Mouse (Mus musculus) gastrocnemius, postnatal 14 days (tissue): ENCODE results near the gene Parn. TPM values are rescaled to one million over a fixed set of nuclear protein-coding genes. Genes with fewer than 3 reads are reported as not detected.
"Not testable (repeated sequence)": the region's sequence is repeated elsewhere in the genome, so short reads cannot be mapped to it uniquely, and the experiment has no call there.

Source experiments
- DNase-seq: peaks from one replicate; pipeline ENCODE4 v3.0.0; 2021; ENCODE audit warnings: mixed read lengths
- intact Hi-C: fragments of 180-260 bp; cut with DNase I; formaldehyde crosslinking; loops from one replicate; pipeline ENCODE4 v1.15.1; 2025; ENCODE audit warnings: low total_unique reads
- long read RNA-seq, 2 experiments: library from polyadenylated mRNA; stranded (forward); transcript quantifications; one replicate each; pipeline ENCODE4 v2.0.0; 2021
- total RNA-seq, 2 experiments: library from RNA; stranded (reverse); gene quantifications; 2 replicates each; pipeline ENCODE4 v1.2.3; 2021

Parn gene
- total RNA-seq = 10 to 100 TPM in 1 of 2 experiments, 1 to 10 TPM in 1; 9.0 to 11.8 TPM
- long read RNA-seq, experiment 1, transcript Parn-201 (24 exons, 2,906 nt) = major isoform, 18 of 19 reads
- long read RNA-seq, experiment 1, partial matches to known transcripts = 0 of 19 reads
- long read RNA-seq, experiment 1, other reads (novel, unspliced or antisense) = 1 of 19 reads
- long read RNA-seq, experiment 2, transcript Parn-201 (24 exons, 2,906 nt) = major isoform, 13 of 14 reads
- long read RNA-seq, experiment 2, partial matches to known transcripts = 0 of 14 reads
- long read RNA-seq, experiment 2, other reads (novel, unspliced or antisense) = 1 of 14 reads

DNA sequence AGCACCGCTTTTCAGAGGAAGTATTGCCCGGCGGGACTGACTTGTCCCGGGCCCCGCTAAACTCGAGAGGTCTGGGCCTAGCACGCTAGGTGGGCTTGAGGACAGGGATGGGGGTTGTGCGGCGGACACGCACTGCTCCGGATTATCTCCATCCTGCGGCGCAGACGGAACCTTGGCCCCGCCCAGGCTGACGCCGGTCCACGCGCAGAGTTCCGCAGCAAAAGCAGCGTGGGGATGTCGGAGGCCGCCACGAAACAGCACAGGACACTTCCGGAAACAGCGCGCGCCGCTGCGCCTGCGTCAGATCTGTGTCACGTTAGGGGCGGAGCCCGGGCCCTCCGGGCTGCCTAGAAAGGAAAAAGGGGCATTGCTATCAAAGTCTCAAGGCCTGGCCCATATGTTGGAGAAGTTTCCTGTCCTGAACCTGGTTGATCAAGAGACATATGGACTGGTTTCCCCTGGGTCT, at the start of gene Parn:
Gene Parn (minus strand): TSS at position 293 of the 466 bp plus-strand sequence.
- intact Hi-C loops = no loop called here

DNA sequence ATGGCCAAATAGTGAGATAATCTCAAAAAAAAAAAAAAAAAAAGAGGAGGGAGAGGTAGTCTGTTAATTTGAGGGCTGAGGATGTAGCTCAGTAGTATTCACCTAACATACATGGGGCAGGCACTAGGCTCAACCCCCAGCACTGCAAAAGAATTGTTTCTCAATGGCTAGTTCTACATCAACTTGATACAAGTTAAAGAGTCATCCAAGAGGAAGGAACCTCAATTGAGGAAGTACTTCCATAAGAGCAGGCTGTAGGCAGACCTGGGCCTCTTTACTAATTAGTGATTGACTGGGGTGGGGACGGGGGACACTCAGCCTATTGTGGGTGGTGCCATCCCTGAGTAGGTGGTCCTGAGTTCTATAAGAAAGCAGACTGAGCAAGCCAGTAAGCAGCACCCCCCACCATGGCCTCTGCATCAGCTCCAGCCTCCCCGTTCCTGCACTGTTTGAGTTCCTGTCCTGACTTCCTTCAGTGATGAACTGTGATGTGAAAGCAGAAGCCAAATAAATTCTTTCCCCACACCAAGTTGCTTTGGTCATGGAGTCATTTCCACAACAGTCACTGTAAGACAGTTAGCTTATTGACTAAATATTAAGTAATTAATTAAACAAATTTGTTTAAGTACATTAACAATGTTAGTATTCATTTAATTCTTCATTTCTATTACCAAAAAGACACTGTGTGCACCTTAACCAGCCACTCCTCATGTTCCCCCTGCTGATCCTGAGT, 49.0 kb upstream of the Parn start:
- no peak for DNase-seq
- intact Hi-C loops = no loop called here

More for the DNA sequence above, at the start of gene Parn:
- peak; percentile 93 for DNase-seq

DNA sequence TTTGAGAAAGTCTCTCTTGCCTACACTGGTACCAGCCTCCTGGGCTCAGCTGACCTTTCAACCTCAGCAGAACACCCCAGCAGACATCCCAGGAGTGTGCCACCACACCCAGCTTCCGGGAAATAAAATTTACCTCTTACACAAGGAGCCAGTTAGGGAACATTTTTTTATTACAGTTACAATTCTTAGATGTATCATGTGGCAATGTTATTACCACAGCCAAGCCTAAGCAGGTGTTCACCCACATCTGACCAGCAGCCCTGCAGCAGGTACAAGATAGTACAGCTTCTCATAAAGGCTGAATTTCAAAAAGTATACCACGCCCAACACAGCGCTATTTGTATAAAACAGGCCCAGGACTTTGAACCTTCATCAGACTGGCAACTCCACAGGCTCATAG, 46.9 kb upstream of the Parn start:
- no peak for DNase-seq
- intact Hi-C loops = no loop called here

DNA sequence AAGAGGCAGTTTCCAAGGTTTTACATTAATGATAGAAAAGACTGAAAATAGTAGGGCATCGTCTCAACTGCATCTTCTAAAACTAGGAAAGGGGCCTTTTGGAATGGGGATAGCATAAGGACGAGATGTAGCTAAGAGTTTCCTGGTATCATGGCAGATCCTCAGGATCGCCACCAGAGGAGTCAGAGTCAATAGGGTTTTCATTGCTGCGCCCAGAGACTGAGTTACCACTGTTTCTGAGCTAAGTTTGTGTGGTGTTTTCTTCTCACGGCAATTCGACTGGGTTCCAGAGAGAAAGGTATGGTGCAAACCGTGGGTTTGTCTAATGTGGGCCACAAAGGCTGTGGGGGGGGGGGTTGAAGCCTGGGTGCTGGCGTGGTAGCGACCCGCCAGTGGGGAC, 36.7 kb upstream of the Parn start:
- DNase-seq = no peak
- intact Hi-C loops = no loop called here

DNA sequence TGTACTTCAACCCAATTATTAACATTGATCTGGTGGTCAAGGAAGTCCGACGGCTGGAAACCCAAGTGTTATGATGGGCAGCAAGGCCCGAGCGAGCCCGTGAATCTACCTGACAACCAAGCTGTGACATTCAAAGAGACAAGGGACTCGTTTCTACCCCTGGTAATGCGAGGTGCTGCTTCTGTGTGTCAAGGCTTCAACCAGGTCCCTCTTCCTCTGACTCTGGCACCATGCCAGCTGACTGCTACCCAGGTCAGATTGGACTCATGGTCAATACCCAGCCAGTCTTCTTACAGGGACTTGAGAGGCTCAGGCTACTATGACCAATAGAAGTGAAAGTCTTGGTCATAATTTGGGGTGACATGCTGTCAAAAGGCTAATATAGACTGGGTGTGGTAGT, 34.2 kb upstream of the Parn start:
- intact Hi-C loops = no loop called here
- no peak for DNase-seq

DNA sequence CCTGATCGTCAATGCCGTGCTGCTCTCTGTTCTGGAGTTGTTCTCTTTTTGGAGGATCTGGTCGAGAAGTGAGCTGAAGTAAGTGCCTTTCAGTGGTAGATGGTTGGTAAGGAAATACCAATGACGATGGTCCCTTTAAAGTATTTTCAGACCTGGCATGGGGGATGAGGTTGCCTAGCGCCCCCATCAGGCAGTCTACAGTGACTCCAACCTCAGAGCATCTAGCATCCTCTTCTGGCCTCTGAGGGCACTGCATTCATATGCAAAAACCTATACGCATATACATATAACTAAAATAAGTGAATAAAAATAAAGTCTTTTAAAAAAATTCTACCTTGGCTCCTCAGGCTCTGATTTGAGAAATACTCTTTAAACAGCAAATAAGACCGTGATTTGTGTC, 31.0 kb upstream of the Parn start:
- DNase-seq = no peak
- intact Hi-C loops = no loop called here

DNA sequence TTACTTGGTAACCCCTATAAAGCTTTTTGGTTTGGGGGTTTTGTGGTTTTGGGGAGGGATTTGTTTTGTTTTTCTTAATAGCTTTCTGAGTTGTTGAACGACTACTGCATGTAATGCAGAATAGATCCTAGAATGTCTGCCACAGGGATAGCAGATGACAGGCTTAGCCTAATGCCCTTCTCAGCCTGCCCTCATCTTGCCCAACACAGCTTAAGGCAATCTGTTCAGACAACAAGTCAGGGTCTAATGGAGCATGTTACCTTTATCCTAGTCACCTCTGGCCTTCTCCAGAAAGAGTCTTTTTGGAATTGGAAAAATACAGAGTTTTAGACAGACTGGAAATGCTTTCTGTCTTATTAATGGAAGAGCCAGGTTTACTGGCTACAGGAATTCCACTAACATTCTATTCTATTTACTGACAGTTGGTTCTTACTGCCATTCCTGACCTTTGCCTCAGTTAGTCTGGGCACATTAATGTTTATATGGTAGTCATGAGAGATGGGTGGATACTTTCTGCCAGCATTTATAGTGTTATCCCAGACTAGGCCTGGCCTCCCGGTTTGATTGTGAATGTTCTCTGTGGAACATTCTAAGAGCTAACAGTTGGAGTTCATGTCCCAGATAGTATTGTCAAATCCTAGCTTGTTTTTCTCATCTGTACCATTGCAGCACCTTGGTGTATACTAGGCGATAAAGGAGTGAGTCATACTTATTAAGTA, 10.8 kb upstream of the Parn start:
- intact Hi-C loops = no loop called here

DNA sequence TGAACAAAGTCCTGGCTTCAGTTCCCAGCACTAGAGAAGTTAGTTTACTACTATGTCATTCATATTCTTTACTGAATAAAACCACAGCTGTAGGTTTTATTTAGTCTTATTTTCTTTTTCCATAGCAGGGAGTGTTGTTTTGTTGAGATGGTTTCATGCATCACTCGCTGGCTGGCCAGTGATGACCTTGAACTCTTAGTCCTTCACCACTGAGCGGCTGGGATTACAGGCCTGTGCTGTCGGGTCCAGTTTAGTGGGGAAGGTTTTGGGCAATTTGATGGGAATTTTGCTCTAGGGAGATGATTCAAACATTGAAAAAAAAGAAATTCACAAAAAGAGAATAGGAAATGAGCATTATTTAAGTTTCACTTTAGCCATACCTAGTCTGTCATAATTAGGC, 6.5 kb upstream of the Parn start:
- DNase-seq = no peak
- intact Hi-C loops = no loop called here

More for the DNA sequence above, 10.8 kb upstream of the Parn start:
- DNase-seq = no peak

DNA sequence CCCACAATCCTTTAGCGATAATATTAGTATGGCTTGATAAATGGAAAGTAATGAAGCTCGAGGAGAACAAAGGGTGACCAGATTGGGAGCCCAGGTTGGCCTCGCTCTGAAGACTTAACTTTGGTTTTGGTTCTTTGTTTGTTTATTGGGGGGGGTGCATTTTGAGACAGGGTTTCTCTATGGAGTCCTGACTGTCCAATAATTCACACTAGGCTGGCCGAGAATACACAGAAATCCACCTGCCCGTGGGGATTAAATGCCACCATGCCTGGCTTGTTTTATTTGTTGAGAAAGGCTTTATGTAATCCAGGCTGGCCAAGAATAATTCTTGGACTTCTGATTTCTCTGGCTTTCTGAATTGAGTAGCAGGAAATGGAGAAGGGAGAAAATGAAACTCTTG, 5.1 kb upstream of the Parn start:
- intact Hi-C loops = no loop called here
- DNase-seq = no peak

DNA sequence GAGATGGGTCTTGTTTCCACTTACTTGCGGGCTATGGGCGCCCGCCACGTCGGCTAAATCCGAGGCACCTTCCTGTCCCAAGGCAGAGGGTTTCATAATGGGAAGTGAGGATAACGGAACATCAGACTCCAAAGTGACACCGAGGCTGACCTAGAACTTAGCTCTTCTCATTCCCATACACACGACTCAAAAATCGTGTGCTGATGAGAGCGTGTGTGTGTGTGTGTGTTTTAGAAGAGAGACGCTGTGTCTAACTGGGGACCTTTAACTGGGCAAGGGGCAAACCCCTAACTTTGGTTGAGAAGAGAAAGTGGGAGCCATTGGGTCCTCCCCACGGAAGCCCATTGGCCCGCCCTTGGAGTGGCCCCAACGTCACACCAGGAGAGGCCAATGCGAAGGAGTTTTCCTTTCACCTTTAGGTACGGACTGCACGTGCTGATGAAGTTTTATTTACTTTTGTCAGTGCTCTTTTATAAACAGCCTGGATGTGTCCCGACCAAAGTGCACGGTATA, 4.5 kb upstream of the Parn start:
- DNase-seq = peak; percentile 72
- intact Hi-C loops = no loop called here

DNA sequence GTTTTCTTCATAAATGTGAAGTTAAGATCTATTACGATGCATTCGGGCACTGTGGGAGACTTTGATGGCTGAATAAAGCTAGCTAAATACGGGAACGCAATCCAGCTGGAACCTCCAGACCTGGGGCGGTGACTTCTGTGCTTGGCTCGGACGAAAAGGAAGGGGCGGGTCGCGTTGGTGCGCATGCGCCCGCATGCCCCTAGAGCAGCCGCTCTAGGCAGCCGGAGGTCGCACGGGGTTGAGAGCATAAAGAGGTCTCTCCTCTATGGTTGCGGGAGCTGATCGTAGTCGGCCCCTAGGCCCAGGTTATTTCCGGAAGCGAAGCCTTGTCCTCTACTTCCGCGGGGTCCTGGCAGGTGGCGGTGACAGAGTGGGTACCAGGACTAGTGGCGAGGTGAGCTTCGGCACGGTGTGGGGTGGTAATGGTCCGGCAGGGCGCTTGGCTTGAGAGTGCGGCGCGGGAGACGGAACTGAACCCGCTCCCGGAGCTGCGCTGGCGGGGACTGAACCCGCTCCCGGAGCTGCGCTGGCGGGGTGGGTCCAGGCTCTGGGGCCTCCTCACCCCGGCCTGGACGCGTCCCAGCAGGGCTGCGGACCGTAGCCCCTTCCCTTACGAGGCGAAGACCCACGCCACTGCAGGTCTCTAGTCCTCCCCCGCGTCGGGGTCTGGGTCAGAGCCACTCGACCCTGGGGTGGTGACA, 3.9 kb upstream of the Parn start, which contains the start of the genes Bfar and 3110001I22Rik:
Gene Bfar (plus strand): TSS at position 174 of the 701 bp plus-strand sequence.
Gene 3110001I22Rik (plus strand): TSS at position 245 of the 701 bp plus-strand sequence.
- intact Hi-C loops = no loop called here
- DNase-seq = peak; percentile 91

DNA sequence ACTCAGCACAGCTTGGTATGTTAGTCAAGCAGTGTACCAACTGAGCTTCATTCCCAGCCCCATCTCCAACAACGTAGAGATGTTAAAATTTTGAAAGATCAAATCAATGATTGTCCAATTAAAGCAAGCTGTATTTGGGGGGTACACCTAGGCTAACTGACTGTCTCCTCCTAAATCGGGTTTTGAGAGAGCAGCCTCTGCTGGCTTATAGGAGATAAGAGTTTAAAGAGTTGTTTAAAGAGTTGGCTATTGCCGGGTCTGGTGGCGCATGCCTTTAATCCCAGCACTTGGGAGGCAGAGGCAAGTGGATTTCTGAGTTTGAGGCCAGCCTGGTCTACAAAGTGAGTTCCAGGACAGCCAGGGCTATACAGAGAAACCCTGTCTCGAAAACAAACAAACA, 2.9 kb upstream of the Parn start:
- DNase-seq, intact Hi-C loops: not testable (repeated sequence)

DNA sequence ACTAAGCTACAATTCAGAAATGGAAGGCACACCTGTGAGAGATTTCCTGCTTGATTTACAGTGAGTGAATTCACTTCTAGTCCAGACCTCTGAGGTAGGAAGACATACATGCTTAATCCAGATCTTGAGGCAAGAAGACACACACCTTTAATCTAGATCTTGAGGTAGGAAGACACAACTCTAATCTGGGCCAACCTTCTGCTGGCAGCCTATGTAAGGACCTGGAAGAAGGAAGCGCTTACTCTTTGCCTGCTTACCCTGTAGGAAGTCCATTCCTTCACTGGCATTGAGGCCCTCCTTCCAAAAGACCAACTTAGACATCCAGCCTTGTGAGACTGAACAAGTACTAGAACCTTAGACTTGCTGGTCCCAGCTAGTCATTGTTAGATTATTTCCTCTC, 1.3 kb upstream of the Parn start:
- no peak for DNase-seq
- intact Hi-C loops = no loop called here

DNA sequence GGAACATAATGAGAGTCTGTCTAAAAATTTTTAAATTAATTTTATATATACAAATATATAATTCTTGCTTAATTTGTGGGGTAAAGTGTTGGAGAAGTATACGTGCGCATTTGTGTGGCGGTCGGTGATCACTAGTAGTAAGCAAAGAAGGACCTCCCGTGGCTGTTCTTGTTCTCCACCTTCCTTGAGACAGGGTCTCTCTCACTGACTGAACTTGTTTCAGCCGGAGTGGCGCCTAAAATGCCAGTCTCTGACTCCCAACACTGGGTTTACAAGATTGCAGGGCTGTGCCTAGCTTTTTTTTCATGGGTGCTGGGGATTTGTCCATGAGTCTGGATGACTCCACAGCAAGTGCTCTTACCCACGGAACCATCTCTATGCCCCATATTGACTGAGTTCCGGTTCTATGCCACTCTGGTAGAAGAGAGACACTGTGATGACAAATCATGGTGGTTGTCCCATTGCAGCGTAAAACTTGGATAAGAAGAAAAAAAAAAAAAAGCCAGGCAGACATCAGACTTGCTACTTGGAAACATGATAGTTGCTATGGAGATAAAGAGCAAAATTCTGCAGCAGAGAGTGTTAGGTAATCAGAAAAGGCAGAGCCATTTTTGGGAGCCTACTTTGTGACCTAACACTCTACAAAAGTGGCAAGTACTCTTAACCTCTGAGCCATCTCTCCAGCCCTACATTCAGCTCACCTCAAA, 585 bp upstream of the Parn start:
- intact Hi-C loops = no loop called here
- no peak for DNase-seq

DNA sequence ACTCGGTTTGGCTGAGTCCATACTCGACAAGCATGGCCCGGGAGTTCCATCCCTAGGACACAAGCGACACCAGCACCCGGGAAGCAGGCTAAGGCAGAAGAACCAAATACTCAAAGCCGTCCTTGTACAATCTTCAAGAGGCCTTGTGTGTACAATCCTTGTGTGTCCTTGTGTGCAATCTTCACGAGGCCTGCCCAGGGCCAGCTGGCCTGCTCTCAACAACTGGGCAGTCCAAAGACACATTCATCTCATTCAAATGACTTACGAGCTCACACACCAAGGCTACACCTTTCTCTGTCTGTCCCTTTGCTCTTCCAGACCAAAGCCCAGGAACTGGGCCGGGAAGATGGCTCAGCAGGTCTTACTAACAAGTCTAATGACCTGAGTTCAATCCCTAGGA, 7.2 kb downstream of the Parn start:
- intact Hi-C loops = no loop called here
- no peak for DNase-seq

DNA sequence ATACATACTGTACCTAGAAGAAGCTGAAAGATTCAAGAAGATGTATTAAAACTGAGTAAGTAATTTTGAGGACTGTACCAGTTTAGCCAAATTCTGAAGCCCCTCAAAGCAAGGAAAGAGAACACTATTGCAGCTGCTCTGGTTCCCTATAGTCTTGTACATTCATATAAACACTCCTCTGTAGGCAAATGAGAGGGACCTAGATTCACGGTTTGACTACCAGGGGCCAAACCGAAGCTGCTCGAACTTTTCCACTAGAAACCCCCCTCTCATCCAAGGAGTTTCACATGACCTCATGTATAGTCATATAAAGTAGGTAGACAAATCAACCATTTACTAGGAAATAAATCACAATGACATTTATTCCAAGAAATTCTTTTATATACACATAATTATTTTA, 9.1 kb downstream of the Parn start:
- intact Hi-C loops = no loop called here
- DNase-seq = no peak

DNA sequence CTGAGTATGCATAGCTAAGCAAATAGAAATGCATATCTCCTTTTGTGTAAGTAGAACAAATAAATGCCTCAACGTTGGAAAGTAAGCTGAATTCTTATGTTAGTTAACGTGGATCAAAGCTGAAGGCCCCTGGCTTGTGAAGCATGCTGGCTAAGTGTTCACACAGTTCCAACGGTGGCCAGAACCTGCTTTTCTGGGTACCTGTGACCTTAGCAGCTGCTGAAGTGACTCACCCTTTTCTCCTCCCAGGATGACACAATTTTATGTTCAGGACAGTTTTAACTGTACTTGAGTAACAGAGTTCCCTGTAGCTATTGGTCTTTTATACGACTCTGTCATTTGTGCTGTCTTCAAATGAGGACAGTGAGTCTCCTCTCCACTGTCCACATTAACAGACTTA, 22.0 kb downstream of the Parn start:
- intact Hi-C loops = no loop called here
- DNase-seq = no peak

DNA sequence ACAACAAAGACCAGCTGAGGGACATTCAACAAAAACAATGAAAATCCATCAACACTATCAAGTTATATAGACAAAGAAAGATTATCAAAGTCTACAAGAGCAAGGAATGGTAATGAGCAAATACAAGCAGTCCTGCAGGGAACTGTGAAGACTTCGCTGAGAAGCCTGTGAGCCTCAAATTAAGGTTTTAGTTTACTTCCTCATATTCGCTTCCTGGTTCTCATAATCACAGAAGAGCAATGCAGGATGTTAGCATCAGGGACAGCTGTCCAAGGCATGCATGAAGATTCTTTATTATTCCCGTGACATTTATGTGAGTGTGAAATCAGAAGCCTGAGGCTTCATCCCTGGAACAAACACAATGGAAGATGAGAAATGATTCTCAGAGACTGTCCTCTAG, 23.5 kb downstream of the Parn start:
- DNase-seq = no peak
- intact Hi-C loops = no loop called here

DNA sequence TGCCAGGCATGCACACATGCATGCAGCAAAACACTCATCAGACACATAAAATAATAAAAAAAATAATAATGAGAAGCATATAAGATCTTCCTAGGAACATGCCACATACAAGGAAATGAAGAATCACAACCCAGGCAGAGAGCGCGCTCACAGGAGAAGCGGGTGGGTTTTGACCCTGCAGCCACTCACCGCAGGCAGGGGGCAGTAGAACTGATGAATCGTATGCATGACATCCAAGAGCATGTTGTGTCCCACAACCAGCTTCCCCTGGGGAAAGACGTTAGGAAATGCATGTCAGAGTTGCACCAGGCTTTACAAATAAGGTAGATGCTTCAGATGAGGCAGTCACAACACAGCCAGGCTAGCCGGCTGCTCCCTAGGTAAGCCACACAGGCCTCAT, 27.9 kb downstream of the Parn start:
- intact Hi-C loops = no loop called here
- DNase-seq = peak; percentile 5
